Mouse (Mus musculus): ENCODE results near the gene Zswim2.
"Not testable (repeated sequence)": the region's sequence is repeated elsewhere in the genome, so short reads cannot be mapped to it uniquely, and the experiment has no call there.

Gene Zswim2

GRCm38 (mm10) chr2:83940931-83941361 lies at the start of gene Zswim2:
TSS of gene Zswim2 (minus strand) at chr2:83941228.
- peak; percentile 88 for DNase-seq

- not testable (repeated sequence) for DNase-seq
Observed at GRCm38 (mm10) chr2:83990253-83990652, 49.2 kb upstream of the Zswim2 start, which contains the start of gene Gm13691. TSS of gene Gm13691 (plus strand) at chr2:83990553.

GRCm38 (mm10) chr2:83984443-83984842 lies 43.4 kb upstream of the Zswim2 start, which contains the start of gene Gm13697:
TSS of gene Gm13697 (plus strand) at chr2:83984743.
- not testable (repeated sequence) for DNase-seq

- not testable (repeated sequence) for DNase-seq
Observed at GRCm38 (mm10) chr2:83978633-83979032, 37.6 kb upstream of the Zswim2 start, which contains the start of gene Gm13694. TSS of gene Gm13694 (plus strand) at chr2:83978933.

- not testable (repeated sequence) for DNase-seq
Observed at GRCm38 (mm10) chr2:83972823-83973222, 31.8 kb upstream of the Zswim2 start, which contains the start of gene Gm13696. TSS of gene Gm13696 (plus strand) at chr2:83973123.

- DNase-seq = not testable (repeated sequence)
Observed at GRCm38 (mm10) chr2:83967013-83967412, 26.0 kb upstream of the Zswim2 start, which contains the start of gene Gm13695. TSS of gene Gm13695 (plus strand) at chr2:83967313.

- DNase-seq = not testable (repeated sequence)
Observed at GRCm38 (mm10) chr2:83961203-83961602, 20.2 kb upstream of the Zswim2 start, which contains the start of gene Gm13693. TSS of gene Gm13693 (plus strand) at chr2:83961503.

GRCm38 (mm10) chr2:83955393-83955792 lies 14.4 kb upstream of the Zswim2 start, which contains the start of gene Gm13698:
TSS of gene Gm13698 (plus strand) at chr2:83955693.
- DNase-seq = not testable (repeated sequence)

GRCm38 (mm10) chr2:83941792-83942191 lies 764 bp upstream of the Zswim2 start:
- no peak for DNase-seq

GRCm38 (mm10) chr2:83941378-83941777 lies 350 bp upstream of the Zswim2 start:
- no peak for DNase-seq

- DNase-seq = no peak
Observed at GRCm38 (mm10) chr2:83929478-83930088, 11.4 kb downstream of the Zswim2 start.

- no peak for DNase-seq
Observed at GRCm38 (mm10) chr2:83901896-83902540, 39.0 kb downstream of the Zswim2 start.

- no peak for DNase-seq
Observed at GRCm38 (mm10) chr2:83893701-83894100, 47.3 kb downstream of the Zswim2 start.

GRCm38 (mm10) chr2:83883850-83884420 lies 57.1 kb downstream of the Zswim2 start:
- no peak for DNase-seq

Measured in layer of hippocampus, adult 9-11 months (tissue).